Mouse (Mus musculus): ENCODE data around the gene Adamts2. TPM values are rescaled to one million over a fixed set of nuclear protein-coding genes. Genes with fewer than 3 reads are reported as not detected.

Gene Adamts2
- polyA plus RNA-seq, 1 experiment from 2014 or later = 8.2 TPM

- WGBS = 69% methylated on average over 5 of the region's 5 CpGs
- no peak overlapping the region for H3K27ac ChIP-seq (ENCODE audit: low read length)
- H3K9me3 ChIP-seq (replicated peaks; ENCODE audit: control insufficient read depth, low read length) = no peaks in the 10 kb centered on the region
- no peak for ATAC-seq (replicated peaks; ENCODE audit: extremely low read depth, insufficient read depth, low FRiP score)
- no peaks in the 10 kb centered on the region for H3K36me3 ChIP-seq (ENCODE audit: control insufficient read depth, insufficient read depth)
- H3K4me3 ChIP-seq (ENCODE audit: low read length) = no peak overlapping the region
- no peaks in the 10 kb centered on the region for H3K4me1 ChIP-seq (ENCODE audit: control insufficient read depth, insufficient read depth, low read length)
- no peak overlapping the region for H3K9ac ChIP-seq (ENCODE audit: low read length)
- H3K4me2 ChIP-seq (ENCODE audit: low read depth, low read length) = no peak overlapping the region
- no peaks in the 10 kb centered on the region for H3K27me3 ChIP-seq (ENCODE audit: control insufficient read depth, insufficient read depth, low read length)
These were observed 9.3 kb downstream of the Adamts2 start for GRCm38 (mm10) chr11:50611181-50611580.

- no peak overlapping the region for H3K9ac ChIP-seq (ENCODE audit: low read length)
- no peaks in the 10 kb centered on the region for H3K9me3 ChIP-seq (replicated peaks; ENCODE audit: control insufficient read depth, low read length)
- H3K4me2 ChIP-seq (ENCODE audit: low read depth, low read length) = no peak overlapping the region
- ATAC-seq (replicated peaks; ENCODE audit: extremely low read depth, insufficient read depth, low FRiP score) = no peak
- H3K27ac ChIP-seq (ENCODE audit: low read length) = 0 out of 2 replicates have a peak overlapping the region, but pooled peaks have one; percentile 16
- H3K4me3 ChIP-seq (ENCODE audit: low read length) = no peak overlapping the region
- no peaks in the 10 kb centered on the region for H3K4me1 ChIP-seq (ENCODE audit: control insufficient read depth, insufficient read depth, low read length)
- no peaks in the 10 kb centered on the region for H3K27me3 ChIP-seq (ENCODE audit: control insufficient read depth, insufficient read depth, low read length)
- no peaks in the 10 kb centered on the region for H3K36me3 ChIP-seq (ENCODE audit: control insufficient read depth, insufficient read depth)
- 61% methylated on average over 11 of the region's 11 CpGs for WGBS
These were observed 15.2 kb downstream of the Adamts2 start for GRCm38 (mm10) chr11:50617015-50617543.

DNA sequence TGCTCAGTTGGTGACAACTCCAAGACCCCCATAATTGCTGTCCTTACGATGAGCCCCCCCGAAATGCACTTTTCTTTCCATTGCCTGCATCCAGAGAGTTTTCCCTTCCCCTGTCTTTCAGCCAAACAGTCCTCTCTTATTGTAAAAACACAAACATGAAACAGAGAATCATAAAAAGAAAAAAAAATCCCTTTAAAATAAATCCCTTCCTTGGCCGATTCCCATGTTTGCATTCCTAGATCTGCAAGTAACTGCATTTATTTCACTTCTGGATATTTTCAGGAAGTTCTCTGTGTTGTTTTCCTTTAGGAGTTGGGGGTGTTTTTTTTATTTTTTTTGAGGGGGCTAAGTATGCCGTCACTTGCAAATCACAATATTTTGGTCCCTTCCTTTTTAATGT lies 19.0 kb downstream of the Adamts2 start:
- H3K4me1 ChIP-seq (ENCODE audit: control insufficient read depth, insufficient read depth, low read length) = peaks cover 8% of the 10 kb centered on the region
- H3K4me3 ChIP-seq (ENCODE audit: low read length) = no peak overlapping the region
- H3K9ac ChIP-seq (ENCODE audit: low read length) = no peak overlapping the region
- no peak for ATAC-seq (replicated peaks; ENCODE audit: extremely low read depth, insufficient read depth, low FRiP score)
- no peak overlapping the region for H3K27ac ChIP-seq (ENCODE audit: low read length)
- H3K27me3 ChIP-seq (ENCODE audit: control insufficient read depth, insufficient read depth, low read length) = no peaks in the 10 kb centered on the region; the same call in 1 of the 2 replicates
- H3K36me3 ChIP-seq (ENCODE audit: control insufficient read depth, insufficient read depth) = no peaks in the 10 kb centered on the region
- H3K4me2 ChIP-seq (ENCODE audit: low read depth, low read length) = no peak overlapping the region
- no peaks in the 10 kb centered on the region for H3K9me3 ChIP-seq (replicated peaks; ENCODE audit: control insufficient read depth, low read length)
- WGBS = 77% methylated on average over 4 of the region's 4 CpGs

DNA sequence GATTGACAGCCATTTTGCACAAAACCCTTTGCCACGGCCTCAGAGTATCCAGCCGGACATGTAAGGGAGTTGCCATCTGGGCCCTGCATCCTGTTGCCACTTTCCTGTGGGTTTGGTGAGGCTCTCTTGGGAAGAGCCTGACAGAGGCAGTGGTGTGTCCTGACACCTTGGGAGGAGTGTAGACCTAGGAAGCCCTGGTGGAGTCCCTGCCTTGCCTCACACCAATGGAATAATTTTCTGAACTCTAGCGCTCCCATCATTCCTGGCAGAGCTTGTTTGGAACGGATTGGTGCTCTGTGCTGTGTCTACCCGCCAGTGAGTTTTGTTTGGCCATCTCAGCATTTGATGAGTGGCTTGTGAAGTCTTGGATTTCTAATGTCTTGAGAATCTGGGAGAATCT lies 19.5 kb downstream of the Adamts2 start:
- Histone ChIP-seq H3K4me3 (ENCODE audit: low read length) (no peak overlapping the region), H3K9me3 (replicated peaks; ENCODE audit: control insufficient read depth, low read length) (no peaks in the 10 kb centered on the region), H3K4me1 (ENCODE audit: control insufficient read depth, insufficient read depth, low read length) (peaks cover 8% of the 10 kb centered on the region), H3K36me3 (ENCODE audit: control insufficient read depth, insufficient read depth) (no peaks in the 10 kb centered on the region), H3K9ac (ENCODE audit: low read length) (no peak overlapping the region), H3K27me3 (ENCODE audit: control insufficient read depth, insufficient read depth, low read length) (no peaks in the 10 kb centered on the region; the same call in 1 of the 2 replicates), H3K27ac (ENCODE audit: low read length) (peak overlapping the region; percentile 73; the same call in 1 of the 2 replicates), H3K4me2 (ENCODE audit: low read depth, low read length) (no peak overlapping the region)
- WGBS = 65% methylated on average over 5 of the region's 5 CpGs
- no peak for ATAC-seq (replicated peaks; ENCODE audit: extremely low read depth, insufficient read depth, low FRiP score)

- Histone ChIP-seq H3K4me3 (ENCODE audit: low read length) (0 out of 2 replicates have a peak overlapping the region, but pooled peaks have one; percentile 5), H3K4me1 (ENCODE audit: control insufficient read depth, insufficient read depth, low read length) (peaks cover 8% of the 10 kb centered on the region), H3K27ac (ENCODE audit: low read length) (peak overlapping the region; percentile 73), H3K27me3 (ENCODE audit: control insufficient read depth, insufficient read depth, low read length) (no peaks in the 10 kb centered on the region; the same call in 1 of the 2 replicates), H3K4me2 (ENCODE audit: low read depth, low read length) (peak overlapping the region; percentile 37; the same call in 1 of the 2 replicates), H3K36me3 (ENCODE audit: control insufficient read depth, insufficient read depth) (no peaks in the 10 kb centered on the region), H3K9me3 (replicated peaks; ENCODE audit: control insufficient read depth, low read length) (no peaks in the 10 kb centered on the region), H3K9ac (ENCODE audit: low read length) (no peak overlapping the region)
- 31% methylated on average over 15 of the region's 15 CpGs for WGBS
- ATAC-seq (replicated peaks; ENCODE audit: extremely low read depth, insufficient read depth, low FRiP score) = peak; percentile 68
These were observed 20.4 kb downstream of the Adamts2 start for GRCm38 (mm10) chr11:50622238-50622726.

DNA sequence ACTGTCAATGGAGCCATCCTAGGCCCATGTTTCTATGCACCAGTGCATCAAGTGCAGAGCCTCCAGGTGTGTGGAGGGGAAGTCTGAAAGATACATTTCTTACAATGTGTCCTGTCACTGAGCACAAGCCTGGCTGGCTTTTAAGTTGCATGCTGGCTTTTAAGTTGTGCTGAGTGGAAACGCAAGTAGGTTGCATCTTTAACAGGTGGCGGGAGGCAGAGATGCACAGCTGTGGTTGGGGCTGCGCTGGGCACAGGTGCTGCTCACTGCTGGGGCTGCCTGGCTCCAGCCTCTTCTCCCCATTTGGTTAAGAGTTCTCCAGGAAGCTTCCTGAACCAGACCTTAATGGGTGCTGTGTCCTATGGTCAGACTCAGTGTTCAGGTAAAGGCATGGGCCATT lies 21.9 kb downstream of the Adamts2 start:
- H3K27me3 ChIP-seq (ENCODE audit: control insufficient read depth, insufficient read depth, low read length) = no peaks in the 10 kb centered on the region; the same call in 1 of the 2 replicates
- no peak overlapping the region for H3K27ac ChIP-seq (ENCODE audit: low read length)
- peaks cover 8% of the 10 kb centered on the region for H3K4me1 ChIP-seq (ENCODE audit: control insufficient read depth, insufficient read depth, low read length)
- no peak for ATAC-seq (replicated peaks; ENCODE audit: extremely low read depth, insufficient read depth, low FRiP score)
- H3K36me3 ChIP-seq (ENCODE audit: control insufficient read depth, insufficient read depth) = no peaks in the 10 kb centered on the region
- no peak overlapping the region for H3K4me3 ChIP-seq (ENCODE audit: low read length)
- WGBS = 92% methylated on average over 3 of the region's 3 CpGs
- no peaks in the 10 kb centered on the region for H3K9me3 ChIP-seq (replicated peaks; ENCODE audit: control insufficient read depth, low read length)
- H3K4me2 ChIP-seq (ENCODE audit: low read depth, low read length) = no peak overlapping the region
- no peak overlapping the region for H3K9ac ChIP-seq (ENCODE audit: low read length)

DNA sequence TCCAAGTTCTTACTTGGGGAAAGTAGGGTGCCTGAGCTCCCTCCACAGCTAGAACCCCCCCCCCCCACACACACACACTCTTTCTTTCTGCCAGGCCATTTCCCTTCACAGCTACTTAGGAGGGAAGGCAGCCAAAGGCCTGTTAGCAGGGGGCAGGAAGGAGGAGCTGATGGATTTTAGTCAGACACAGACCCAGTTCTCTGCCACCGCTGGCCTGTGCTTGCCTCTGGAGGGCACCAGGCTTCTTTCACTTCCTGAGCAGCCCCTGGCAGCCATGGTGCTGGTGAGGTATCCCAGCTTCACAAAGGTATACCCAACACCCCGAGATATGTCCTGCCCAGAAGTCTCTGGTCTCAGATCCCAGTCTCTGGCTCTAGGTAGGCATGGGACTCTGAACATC lies 22.4 kb downstream of the Adamts2 start:
- WGBS = 26% methylated on average over 2 of the region's 2 CpGs
- H3K36me3 ChIP-seq (ENCODE audit: control insufficient read depth, insufficient read depth) = no peaks in the 10 kb centered on the region
- no peak overlapping the region for H3K27ac ChIP-seq (ENCODE audit: low read length)
- H3K4me3 ChIP-seq (ENCODE audit: low read length) = no peak overlapping the region
- no peaks in the 10 kb centered on the region for H3K9me3 ChIP-seq (replicated peaks; ENCODE audit: control insufficient read depth, low read length)
- no peak overlapping the region for H3K4me2 ChIP-seq (ENCODE audit: low read depth, low read length)
- H3K9ac ChIP-seq (ENCODE audit: low read length) = no peak overlapping the region
- no peaks in the 10 kb centered on the region; the same call in 1 of the 2 replicates for H3K27me3 ChIP-seq (ENCODE audit: control insufficient read depth, insufficient read depth, low read length)
- H3K4me1 ChIP-seq (ENCODE audit: control insufficient read depth, insufficient read depth, low read length) = peaks cover 8% of the 10 kb centered on the region
- 0 out of 2 replicates have a peak, but pooled peaks have one; percentile 14 for ATAC-seq (replicated peaks; ENCODE audit: extremely low read depth, insufficient read depth, low FRiP score)

GRCm38 (mm10) chr11:50624720-50625119 lies 22.8 kb downstream of the Adamts2 start:
- ATAC-seq (replicated peaks; ENCODE audit: extremely low read depth, insufficient read depth, low FRiP score) = no peak; the same call in 1 of the 2 replicates
- H3K4me1 ChIP-seq (ENCODE audit: control insufficient read depth, insufficient read depth, low read length) = peaks cover 8% of the 10 kb centered on the region
- H3K9ac ChIP-seq (ENCODE audit: low read length) = no peak overlapping the region
- H3K27me3 ChIP-seq (ENCODE audit: control insufficient read depth, insufficient read depth, low read length) = no peaks in the 10 kb centered on the region; the same call in 1 of the 2 replicates
- H3K36me3 ChIP-seq (ENCODE audit: control insufficient read depth, insufficient read depth) = no peaks in the 10 kb centered on the region
- H3K4me3 ChIP-seq (ENCODE audit: low read length) = no peak overlapping the region
- no peaks in the 10 kb centered on the region for H3K9me3 ChIP-seq (replicated peaks; ENCODE audit: control insufficient read depth, low read length)
- 56% methylated on average over 5 of the region's 5 CpGs for WGBS
- H3K4me2 ChIP-seq (ENCODE audit: low read depth, low read length) = no peak overlapping the region
- H3K27ac ChIP-seq (ENCODE audit: low read length) = no peak overlapping the region

DNA sequence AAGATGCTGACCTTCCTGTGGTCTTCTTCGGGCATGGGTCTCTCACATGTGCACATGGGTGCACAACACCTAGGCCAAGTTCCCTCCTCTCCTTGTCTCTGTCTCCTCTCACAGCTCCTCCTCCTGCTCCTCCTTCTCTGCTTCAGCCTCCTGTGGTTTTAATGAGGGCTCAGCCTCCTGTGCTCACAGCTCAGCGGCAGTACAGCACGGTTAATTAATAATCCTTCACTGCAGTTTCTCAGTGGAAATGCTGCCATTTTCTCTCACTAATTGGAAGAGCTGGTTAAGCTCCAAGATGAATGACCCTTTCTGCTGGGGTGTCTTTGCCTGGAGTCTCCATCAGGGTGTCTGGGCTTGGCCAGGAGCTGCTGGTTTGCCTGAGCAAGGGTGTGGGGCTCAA lies 27.0 kb downstream of the Adamts2 start:
- Histone ChIP-seq H3K4me1 (ENCODE audit: control insufficient read depth, insufficient read depth, low read length) (peaks cover 14% of the 10 kb centered on the region), H3K36me3 (ENCODE audit: control insufficient read depth, insufficient read depth) (no peaks in the 10 kb centered on the region), H3K4me2 (ENCODE audit: low read depth, low read length) (no peak overlapping the region), H3K4me3 (ENCODE audit: low read length) (no peak overlapping the region), H3K27ac (ENCODE audit: low read length) (no peak overlapping the region), H3K27me3 (ENCODE audit: control insufficient read depth, insufficient read depth, low read length) (no peaks in the 10 kb centered on the region), H3K9me3 (replicated peaks; ENCODE audit: control insufficient read depth, low read length) (no peaks in the 10 kb centered on the region), H3K9ac (ENCODE audit: low read length) (no peak overlapping the region)
- WGBS = 66% methylated on average over 3 of the region's 3 CpGs
- no peak for ATAC-seq (replicated peaks; ENCODE audit: extremely low read depth, insufficient read depth, low FRiP score)

Data from heart, embryonic 16.5 days (tissue).